Mouse (Mus musculus): Measurements from ENCODE around the gene Rnf115.

GRCm38 (mm10) chr3:96678456-96678855, 49.0 kb upstream of the Rnf115 start:
- TF ChIP-seq CTCF (IDR thresholded peaks at IDR 0.05; ENCODE audit: low read depth): no peak
- TF ChIP-seq EP300 (IDR thresholded peaks at IDR 0.05; ENCODE audit: low read depth): no peak
